Mouse (Mus musculus) CH12.LX (cell line): Measurements from ENCODE around the gene Rab44.

Experiments
- HCFC1 ChIP-seq: IDR thresholded peaks from 2 replicates; pipeline ENCODE4 v1.6.1; 2012; ENCODE audit warnings: low read depth, mild to moderate bottlenecking, inconsistent platforms, low read length, improper control_type of control experiment
- POLR2A ChIP-seq: IDR thresholded peaks from 2 replicates; pipeline ENCODE4 v1.6.1; 2011; ENCODE audit warnings: low read depth, mild to moderate bottlenecking, improper control_type of control experiment, low read length
- USF2 ChIP-seq: conservative IDR thresholded peaks from 2 replicates; pipeline ENCODE4 v1.6.1; 2011; ENCODE audit warnings: low read depth, low read length, improper control_type of control experiment

GRCm38 (mm10) chr17:29069063-29069462, 44.9 kb upstream of the Rab44 start:
- TF ChIP-seq HCFC1 (no peak), USF2 (no peak), POLR2A (no peak)
